Mouse (Mus musculus) forelimb bud, embryonic 11.5 days (tissue): ENCODE data around the gene Cxcl5.
"Not testable (repeated sequence)": the region's sequence is repeated elsewhere in the genome, so short reads cannot be mapped to it uniquely, and the experiment has no call there.

ENCODE experiments used
- DNase-seq: peaks from one replicate; pipeline ENCODE4 v3.0.0-alpha.2; 2012; ENCODE audit warnings: low read depth, low spot score

The Cxcl5 gene

DNA sequence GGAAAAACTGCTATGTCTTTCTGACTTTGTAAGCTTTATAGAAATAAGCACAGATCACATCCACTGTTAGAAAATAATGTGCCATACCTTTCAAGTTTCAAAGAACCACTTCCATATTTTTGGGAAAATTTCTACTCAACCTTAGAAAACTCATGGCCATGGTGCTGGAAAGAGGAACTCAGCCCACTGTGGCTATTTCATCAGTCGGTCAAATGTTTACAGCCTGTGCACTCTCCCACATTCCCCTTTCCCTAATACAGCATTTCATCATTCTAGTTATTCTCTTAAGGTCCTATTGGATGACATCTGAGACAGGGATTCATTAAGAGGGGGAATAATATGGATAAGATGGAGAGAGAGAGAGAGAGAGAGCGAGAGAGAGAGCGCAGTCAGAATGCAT lies 24.5 kb downstream of the Cxcl5 start:
- DNase-seq = no peak

DNA sequence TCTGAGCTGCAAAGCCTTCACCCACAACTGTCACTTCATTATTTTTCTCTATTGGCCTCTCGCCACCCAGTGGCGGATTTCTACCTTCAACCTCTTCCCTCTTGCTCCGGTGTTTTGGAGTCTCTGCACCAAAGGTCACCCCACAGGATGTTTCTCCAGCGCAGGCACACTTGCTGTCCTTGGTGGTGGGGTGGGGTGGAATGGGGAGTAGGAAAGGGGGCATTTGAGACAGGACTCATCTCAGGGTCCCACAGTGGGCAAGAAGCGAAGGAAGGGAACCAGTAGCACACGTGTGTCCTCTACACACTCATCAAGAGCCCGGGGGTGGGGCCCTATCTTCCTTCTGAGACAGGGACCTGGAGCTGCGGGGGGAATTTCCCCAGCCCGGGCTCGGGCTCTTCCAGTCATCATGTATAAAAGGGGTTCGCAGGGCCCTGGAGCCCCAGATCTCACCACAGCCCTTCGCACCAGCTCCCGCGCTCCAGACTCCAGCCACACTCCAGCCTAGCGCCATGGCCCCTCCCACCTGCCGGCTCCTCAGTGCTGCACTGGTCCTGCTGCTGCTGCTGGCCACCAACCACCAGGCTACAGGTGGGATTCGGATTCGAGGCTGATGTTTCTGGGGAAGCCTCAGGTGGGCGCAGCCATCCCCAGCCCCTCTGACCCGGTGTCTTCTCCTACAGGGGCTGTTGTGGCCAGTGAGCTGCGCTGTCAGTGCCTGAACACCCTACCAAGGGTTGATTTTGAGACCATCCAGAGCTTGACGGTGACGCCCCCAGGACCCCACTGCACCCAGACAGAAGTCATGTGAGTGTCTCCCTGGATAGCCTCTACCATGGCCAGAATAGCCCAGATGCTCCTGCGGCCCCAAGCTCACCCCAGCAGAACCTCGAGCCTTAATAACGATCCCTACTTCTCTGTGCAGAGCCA lies 26.8 kb downstream of the Cxcl5 start, which contains the start of gene Cxcl3:
Cxcl3 (plus strand) TSS at position 445 of the 930 bp plus-strand sequence.
- DNase-seq = peak; percentile 48

DNA sequence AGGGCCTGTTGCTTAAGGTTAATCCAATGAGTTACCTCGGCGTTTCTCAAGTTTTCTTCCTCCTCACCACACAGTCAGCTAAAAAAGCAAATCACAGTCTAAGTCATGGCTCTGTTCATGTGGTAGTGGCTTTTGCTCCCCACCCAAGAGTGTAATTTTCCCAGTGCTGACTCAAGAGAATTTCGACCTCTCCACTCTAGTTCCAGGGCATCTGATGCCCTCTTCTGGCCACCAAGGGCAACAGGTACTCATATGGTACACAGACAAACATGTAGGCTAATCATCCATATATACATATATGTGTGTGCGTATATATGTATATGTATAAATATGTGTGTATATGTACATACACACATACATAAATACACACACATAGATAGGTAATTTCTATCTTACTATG lies 29.0 kb downstream of the Cxcl5 start:
- peak; percentile 29 for DNase-seq

DNA sequence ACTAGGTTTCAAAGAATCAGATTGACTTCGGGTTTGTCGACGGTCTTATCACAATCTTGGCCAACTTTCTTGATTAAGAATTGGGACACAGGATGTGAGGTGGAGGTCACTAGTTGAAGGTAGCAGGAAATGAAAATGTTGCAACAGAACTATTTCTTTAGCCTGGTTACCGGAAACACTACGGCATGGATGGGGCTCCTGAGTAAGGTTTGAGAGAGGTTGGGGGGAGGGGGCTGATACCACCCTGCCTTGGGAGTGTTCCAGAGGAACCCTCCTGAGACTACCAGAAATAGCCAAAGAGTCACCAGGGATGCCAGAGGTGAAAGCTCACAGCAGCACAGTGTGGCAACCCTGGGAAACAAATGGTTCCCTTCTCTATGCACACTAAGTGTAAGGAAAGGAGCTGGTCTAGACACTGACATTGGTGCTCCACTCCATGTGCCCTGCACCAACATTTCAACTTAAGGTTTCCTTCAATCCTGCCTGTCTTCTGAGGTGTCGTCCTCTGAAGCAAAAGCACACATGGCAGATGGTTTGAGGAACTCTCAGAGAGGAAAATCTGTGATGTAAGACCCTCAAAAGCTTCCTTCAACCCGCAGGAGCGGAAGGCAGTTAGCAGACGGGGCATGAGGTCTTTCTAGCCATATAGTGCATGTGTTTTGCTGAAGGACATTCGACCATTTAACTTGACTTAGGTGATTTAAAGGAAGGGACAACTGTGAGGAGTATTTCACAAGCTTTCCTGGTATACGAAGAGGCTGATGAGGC lies 30.3 kb downstream of the Cxcl5 start:
- no peak for DNase-seq

DNA sequence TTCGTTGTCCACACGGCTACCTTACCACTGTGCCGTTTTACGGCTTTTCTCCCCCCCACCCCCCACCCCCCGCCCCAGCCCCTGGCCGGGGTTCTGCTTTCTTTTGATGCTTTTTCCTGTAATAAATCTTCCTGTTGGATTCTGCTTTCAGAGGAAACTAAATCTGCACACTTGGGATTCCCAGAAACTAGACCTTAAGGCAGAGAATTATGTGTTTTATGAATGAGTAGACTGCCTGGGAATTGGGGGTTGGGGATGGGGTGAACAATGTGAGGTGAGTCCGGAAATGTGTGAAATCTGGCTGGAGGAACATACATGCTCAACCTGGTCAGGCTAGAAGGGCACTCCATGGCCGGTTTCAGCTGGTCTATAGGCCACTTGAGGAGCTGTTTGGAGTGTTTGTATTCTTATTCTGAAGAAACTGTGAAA lies 30.9 kb downstream of the Cxcl5 start:
- peak; percentile 66 for DNase-seq

DNA sequence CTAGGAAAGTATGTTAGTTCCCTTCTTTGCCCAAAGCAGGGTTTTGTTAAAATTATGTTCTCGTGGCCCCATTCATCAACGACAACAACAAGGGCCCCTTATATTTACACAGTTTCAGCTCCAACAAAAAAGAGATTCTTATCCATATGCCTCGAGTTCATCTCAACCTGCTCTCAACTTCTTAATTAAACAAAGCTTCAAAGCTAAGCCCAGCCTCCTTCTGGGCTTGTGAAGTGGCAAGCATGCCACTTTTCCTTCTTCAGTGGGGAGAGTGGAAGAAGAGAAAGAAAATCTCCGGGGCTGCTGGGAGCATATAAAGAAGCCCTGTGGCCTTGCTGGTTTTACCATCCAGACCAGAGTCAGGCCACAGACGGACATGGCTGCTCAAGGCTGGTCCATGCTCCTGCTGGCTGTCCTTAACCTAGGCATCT lies 35.0 kb downstream of the Cxcl5 start, which contains the start of gene Cxcl15:
Cxcl15 (plus strand) TSS at position 340 of the 431 bp plus-strand sequence.
- no peak for DNase-seq

DNA sequence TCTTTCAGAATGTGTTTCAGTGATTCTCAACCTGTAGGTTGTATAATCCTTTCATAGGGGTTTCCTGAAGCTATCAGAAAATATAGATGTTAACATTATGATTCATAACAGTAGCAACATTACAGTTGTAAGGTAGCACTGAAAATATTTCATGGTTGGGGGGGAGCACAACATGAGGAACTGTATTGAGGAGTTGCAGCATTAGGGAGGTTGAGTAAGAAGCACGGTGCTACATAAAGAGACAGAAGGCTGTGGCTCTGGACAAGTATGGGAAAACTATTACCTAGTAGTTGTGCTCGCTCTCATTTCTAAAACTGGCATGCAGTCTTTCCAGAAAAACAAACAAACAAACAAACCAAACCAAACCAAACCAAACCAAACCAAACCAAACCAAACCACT lies 36.2 kb downstream of the Cxcl5 start:
- DNase-seq = not testable (repeated sequence)

DNA sequence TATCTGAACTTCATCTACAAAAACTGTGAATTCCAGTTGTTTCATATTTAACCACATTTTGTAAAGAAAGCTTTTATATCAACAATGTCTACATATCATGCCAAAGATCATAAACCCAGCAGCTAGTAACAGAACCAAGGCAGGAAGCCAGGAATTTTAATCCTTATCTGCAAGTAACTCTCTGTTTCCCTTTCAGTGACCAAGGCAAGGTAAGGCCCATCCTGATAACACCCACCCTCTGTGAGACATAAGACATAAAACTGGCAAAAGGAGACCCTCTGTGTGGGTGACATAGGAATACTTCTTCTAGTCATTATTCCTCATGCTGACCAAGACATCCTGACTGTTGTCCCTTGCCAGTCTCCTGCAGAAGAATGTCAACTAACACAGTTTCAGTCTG lies 45.4 kb downstream of the Cxcl5 start:
- DNase-seq = no peak

DNA sequence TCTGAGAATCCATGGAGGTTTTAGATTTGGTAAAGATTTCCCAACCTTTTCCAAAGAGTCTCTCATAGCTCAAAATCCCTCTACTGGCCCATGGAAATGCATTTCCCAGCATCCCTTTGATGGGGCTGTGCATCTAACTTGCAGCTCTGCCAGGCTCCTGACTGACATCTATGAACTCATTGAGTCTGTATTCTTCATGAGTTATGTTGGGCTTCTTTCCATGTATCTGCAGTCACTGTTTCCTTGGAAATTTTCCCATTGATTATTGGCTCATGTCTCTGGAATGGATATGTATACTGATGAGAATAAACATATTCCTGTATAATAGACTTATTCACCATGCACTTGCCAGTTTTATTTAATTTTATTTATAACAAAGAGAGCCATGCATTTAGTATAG lies 46.9 kb downstream of the Cxcl5 start:
- no peak for DNase-seq

DNA sequence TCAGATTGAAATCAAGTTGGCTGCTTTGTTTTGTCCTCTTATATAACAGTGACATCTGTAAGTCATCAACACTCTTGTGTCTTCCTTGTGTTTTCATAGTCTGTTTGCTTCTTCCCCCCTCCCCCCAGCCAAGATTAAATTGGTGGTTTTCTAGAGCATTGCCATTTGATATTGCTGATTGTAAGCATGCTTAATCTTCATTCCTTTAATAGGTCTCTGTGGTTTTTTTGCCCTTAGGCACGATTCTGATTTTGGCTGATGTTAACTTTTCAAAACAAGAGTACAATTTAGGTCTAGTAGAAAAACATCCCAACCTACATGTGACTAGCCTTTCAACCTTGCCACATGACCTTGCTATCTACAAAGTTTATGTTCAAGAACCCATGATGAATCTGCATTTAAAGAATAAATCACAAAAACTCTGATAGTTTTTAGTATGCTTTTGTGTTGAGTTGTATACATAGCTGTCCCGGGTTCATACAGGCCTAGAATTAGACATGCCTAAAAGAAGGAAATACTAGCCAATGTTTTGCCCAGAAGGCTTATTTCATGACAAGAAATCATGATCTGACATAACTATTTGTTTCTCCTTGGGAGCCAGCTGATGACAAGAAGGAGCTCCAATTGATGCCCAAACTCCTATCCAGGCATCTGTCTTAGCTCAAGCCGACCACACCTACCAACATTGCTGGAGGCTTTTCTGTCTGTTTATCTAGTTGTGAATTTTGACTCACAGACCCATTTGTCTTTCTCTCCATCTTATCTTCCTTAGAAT lies 48.2 kb downstream of the Cxcl5 start:
- DNase-seq = no peak
